Mouse (Mus musculus) hindbrain, postnatal 0 days (tissue): Measurements from ENCODE around the gene Sec24d. TPM values are rescaled to one million over a fixed set of nuclear protein-coding genes. Genes with fewer than 3 reads are reported as not detected.

Experiments used
- ATAC-seq: fragments of 200-750 bp; cut with Nextera tagmentation; 2 replicates; pipeline ENCODE4 v1.8.0; 2017; ENCODE audit warnings: mild to moderate bottlenecking, moderate TSS enrichment, moderate library complexity
- DNase-seq: peaks from one replicate; pipeline ENCODE4 v3.0.0-alpha.2; 2015; ENCODE audit warnings: low spot score
- H3K27ac ChIP-seq: fragments of 300-500 bp; sonication (generic); 2 replicates; pipeline ENCODE4 v1.5.1; 2014; ENCODE audit warnings: mild to moderate bottlenecking
- H3K27me3 ChIP-seq: fragments of 300-500 bp; sonication (generic); 2 replicates; pipeline ENCODE4 v1.6.1; 2014; ENCODE audit warnings: low read length, mixed read lengths; ENCODE audit not compliant: insufficient read depth
- H3K36me3 ChIP-seq: fragments of 300-500 bp; sonication (generic); 2 replicates; pipeline ENCODE4 v1.6.1; 2014; ENCODE audit warnings: low read length, mixed read lengths; ENCODE audit not compliant: insufficient read depth
- H3K4me1 ChIP-seq: fragments of 300-500 bp; sonication (generic); 2 replicates; pipeline ENCODE4 v1.6.1; 2014; ENCODE audit warnings: antibody characterized with exemption, low read length, mixed read lengths; ENCODE audit not compliant: insufficient read depth
- H3K4me2 ChIP-seq: fragments of 300-500 bp; sonication (generic); 2 replicates; pipeline ENCODE4 v1.6.1; 2014; ENCODE audit warnings: low read depth, mild to moderate bottlenecking, low read length, moderate library complexity, mixed read lengths
- H3K4me3 ChIP-seq: fragments of 300-500 bp; sonication (generic); 2 replicates; pipeline ENCODE4 v1.5.1; 2014; ENCODE audit warnings: low read length
- H3K9ac ChIP-seq: fragments of 300-500 bp; sonication (generic); replicated peaks from 2 replicates; pipeline ENCODE4 v1.6.1; 2014; ENCODE audit warnings: mild to moderate bottlenecking, low read length, moderate library complexity, mixed read lengths
- H3K9me3 ChIP-seq: fragments of 300-500 bp; sonication (generic); 2 replicates; pipeline ENCODE4 v1.6.1; 2016; ENCODE audit warnings: low read length, mixed read lengths
- CTCF ChIP-seq: IDR thresholded peaks from 2 replicates; pipeline ENCODE4 v1.5.1; 2016; ENCODE audit warnings: antibody characterized with exemption, control low read depth, low read depth
- WGBS: fragments of 180-500 bp; shearing (Covaris S2); extraction: QIAGEN DNeasy Blood & Tissue Kit; methylation state at CpG from one replicate; pipeline ENCODE4 v1.1.7; 2014; 5-methylcytosine and 5-hydroxymethylcytosine counted together
- polyA plus RNA-seq: library from polyadenylated mRNA; unstranded; fragments of >200 nt; fragmentation: Nextera tagmentation; extraction: Ambion mirVana; gene quantifications from 2 replicates; pipeline ENCODE4 v1.2.1, GENCODE M21; 2015
- total RNA-seq: library from RNA; depleted of rRNA; stranded (reverse); fragments of >200 nt; gene quantifications from 2 replicates; pipeline ENCODE4 v1.2.3, GENCODE M21; 2014

Sec24d gene
- total and polyA plus RNA-seq, 2 experiments from 2014 or later, result 11.9 to 28.9 TPM

DNA sequence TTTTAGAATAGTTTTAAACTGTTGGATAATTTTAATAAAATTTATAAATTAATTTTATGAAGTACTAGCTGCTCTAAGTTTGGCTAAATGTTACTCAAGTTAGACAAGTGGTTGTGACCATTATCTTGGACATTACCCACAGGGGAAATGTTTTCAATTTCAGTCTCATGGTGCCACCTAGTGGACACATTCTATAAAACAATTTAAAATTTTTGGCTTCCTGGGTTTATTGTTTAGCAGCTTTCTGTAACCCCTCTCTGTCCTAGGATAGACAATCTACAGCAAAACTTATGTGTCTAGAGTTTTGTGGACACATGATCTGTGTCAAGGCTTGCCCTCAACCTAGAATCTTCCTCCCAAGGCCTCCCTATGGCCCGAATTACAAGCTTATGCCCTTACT lies 54.9 kb downstream of the Sec24d start:
- peak; percentile 85 for DNase-seq
- 26% methylated on average over 1 of the region's 1 CpGs for WGBS
- Histone ChIP-seq H3K27ac (no peak overlapping the region), H3K4me1 (no peaks in the 10 kb centered on the region), H3K27me3 (no peaks in the 10 kb centered on the region), H3K9me3 (no peaks in the 10 kb centered on the region), H3K4me3 (no peak overlapping the region), H3K4me2 (no peak overlapping the region), H3K9ac (no peak overlapping the region), H3K36me3 (no peaks in the 10 kb centered on the region)
- ATAC-seq, result peak; percentile 68; the same call in 1 of the 2 replicates
- peak; percentile 70 for TF ChIP-seq CTCF

DNA sequence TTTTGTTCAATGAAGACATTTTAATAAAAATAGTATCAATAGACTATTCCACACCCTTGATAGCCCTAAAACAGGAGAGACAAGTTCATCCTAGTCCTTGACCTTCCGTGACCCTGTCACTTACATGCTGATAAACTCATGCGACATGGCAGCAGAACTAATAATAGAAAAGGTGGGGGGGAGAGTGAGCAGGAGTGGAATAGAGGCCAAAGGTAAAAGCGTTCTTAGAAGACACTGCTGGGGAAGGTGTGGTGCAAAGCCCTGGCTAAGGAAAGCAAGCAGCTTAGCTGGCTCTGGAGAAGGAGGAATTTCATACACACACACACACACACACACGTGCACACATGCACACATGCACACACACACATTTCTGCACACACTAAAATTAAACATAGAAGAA lies 57.1 kb downstream of the Sec24d start:
- no peak for ATAC-seq
- no peak overlapping the region for H3K9ac ChIP-seq
- no peak for DNase-seq
- H3K4me2 ChIP-seq, result no peak overlapping the region
- H3K27me3 ChIP-seq, result no peaks in the 10 kb centered on the region
- H3K27ac ChIP-seq, result no peak overlapping the region
- no peaks in the 10 kb centered on the region for H3K9me3 ChIP-seq
- no peaks in the 10 kb centered on the region for H3K36me3 ChIP-seq
- no peak overlapping the region for H3K4me3 ChIP-seq
- no peak for TF ChIP-seq CTCF
- H3K4me1 ChIP-seq, result no peaks in the 10 kb centered on the region
- WGBS, result 77% methylated on average over 4 of the region's 4 CpGs

DNA sequence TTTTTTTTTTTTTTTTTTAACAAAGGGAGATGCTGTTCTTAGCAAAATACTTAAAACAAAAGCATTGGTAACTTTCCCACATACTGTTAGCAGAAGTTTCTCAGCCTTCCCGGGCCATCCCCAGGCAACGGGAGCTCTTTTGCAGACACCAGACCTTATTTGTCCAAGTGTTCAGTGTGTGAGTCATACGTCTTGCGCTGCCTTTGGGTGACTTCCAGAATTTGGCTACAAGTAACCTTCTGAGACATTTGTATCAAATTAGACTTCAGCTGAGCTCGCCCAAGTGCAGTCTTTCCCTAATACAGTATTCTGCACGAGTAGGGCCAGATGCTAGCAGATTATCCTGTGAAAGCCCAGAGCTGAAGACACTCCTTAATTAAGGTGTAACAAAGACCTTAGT lies 62.0 kb downstream of the Sec24d start:
- DNase-seq (peak; percentile 70), ATAC-seq (peak; percentile 62)
- Histone ChIP-seq H3K9ac (no peak overlapping the region), H3K4me2 (no peak overlapping the region), H3K27me3 (no peaks in the 10 kb centered on the region), H3K36me3 (no peaks in the 10 kb centered on the region), H3K4me1 (no peaks in the 10 kb centered on the region), H3K4me3 (no peak overlapping the region), H3K9me3 (no peaks in the 10 kb centered on the region), H3K27ac (no peak overlapping the region)
- TF ChIP-seq CTCF, result no peak
- WGBS, result 38% methylated on average over 6 of the region's 6 CpGs

DNA sequence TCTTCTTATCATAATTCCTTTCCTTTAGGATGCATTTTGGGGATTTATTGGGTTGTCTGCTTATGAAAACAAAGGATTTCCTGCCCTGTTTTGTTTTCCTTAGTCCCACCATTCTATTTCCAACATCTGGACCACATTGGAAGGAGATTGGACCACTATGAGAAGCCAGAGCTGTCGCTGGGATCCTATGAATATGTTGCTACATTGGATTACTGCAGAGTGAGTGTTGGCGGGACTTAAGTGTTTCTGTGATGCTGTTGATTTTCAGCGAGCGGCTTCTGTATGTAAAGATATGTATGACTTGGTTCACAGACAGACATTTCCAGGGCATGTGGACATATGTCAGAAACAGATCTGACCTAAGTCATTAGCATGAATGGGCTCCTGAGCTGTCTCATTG lies 63.0 kb downstream of the Sec24d start:
- H3K4me3 ChIP-seq, result no peak overlapping the region
- H3K27ac ChIP-seq, result no peak overlapping the region
- H3K4me1 ChIP-seq, result no peaks in the 10 kb centered on the region
- H3K4me2 ChIP-seq, result no peak overlapping the region
- no peak for ATAC-seq
- TF ChIP-seq CTCF, result no peak
- H3K9ac ChIP-seq, result no peak overlapping the region
- WGBS, result 87% methylated on average over 4 of the region's 4 CpGs
- H3K9me3 ChIP-seq, result no peaks in the 10 kb centered on the region
- H3K36me3 ChIP-seq, result no peaks in the 10 kb centered on the region
- DNase-seq, result no peak
- no peaks in the 10 kb centered on the region for H3K27me3 ChIP-seq

DNA sequence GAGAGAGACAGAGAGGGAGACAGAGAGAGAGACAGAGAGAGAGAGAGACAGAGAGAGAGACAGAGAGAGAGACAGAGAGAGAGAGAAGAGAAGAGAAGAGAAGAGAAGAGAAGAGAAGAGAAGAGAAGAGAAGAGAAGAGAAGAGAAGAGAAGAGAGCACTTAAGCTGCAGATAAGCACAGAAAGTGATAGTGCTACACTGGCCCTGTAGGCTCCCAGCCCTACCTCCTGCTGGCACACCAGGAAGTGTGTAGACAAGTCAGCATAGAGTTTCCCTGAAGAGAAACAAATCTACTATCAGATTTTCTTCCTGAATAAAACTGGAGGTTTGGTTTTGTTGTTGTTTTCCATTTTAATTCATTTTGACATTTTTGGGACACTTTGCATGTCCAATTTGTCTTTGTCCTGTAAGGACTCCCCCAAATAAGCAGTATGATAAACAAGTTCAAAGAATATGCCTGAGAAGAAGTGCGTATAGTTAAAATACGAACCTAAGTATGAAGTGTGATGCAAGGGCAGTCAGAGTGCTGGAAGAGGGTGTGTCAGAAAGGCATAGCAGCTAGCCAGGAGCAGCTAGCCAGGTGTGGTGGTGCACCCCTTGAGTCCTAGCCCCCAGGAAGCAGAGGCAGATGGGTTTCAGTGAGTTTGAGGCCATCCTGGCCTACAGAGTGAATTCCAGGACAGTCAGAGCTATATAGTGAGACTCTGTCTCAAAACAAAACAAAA lies 65.2 kb downstream of the Sec24d start:
- H3K9me3 ChIP-seq, result no peaks in the 10 kb centered on the region
- no peak overlapping the region for H3K9ac ChIP-seq
- no peaks in the 10 kb centered on the region for H3K4me1 ChIP-seq
- TF ChIP-seq CTCF, result no peak
- no peak overlapping the region for H3K4me3 ChIP-seq
- DNase-seq (no peak), ATAC-seq (no peak)
- no peak overlapping the region for H3K27ac ChIP-seq
- no peaks in the 10 kb centered on the region for H3K36me3 ChIP-seq
- no peak overlapping the region for H3K4me2 ChIP-seq
- no peaks in the 10 kb centered on the region for H3K27me3 ChIP-seq
- WGBS, result 83% methylated on average over 2 of the region's 2 CpGs

DNA sequence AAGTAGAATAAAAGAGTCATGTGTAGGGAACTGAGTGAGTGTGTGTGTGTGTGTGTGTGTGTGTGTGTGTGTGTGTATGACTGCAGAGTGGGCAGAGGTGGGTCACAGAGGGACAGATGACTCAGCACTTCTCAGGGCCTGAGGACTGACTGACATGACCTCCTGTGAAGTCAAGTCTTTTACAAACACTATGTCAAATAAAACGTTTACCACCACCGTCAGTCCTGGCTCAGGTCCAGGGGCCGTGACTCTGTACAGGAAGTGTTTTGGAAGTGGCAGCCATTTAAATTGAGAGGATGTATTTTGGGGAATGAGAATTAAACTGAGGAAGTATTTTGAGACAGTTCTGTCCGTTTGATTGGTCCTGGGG lies 65.8 kb downstream of the Sec24d start:
- Histone ChIP-seq H3K27me3 (no peaks in the 10 kb centered on the region), H3K9me3 (no peaks in the 10 kb centered on the region), H3K9ac (no peak overlapping the region), H3K4me3 (no peak overlapping the region), H3K27ac (no peak overlapping the region), H3K4me1 (no peaks in the 10 kb centered on the region), H3K36me3 (no peaks in the 10 kb centered on the region), H3K4me2 (no peak overlapping the region)
- TF ChIP-seq CTCF, result no peak
- DNase-seq (no peak), ATAC-seq (no peak)
- 48% methylated on average over 4 of the region's 4 CpGs for WGBS

DNA sequence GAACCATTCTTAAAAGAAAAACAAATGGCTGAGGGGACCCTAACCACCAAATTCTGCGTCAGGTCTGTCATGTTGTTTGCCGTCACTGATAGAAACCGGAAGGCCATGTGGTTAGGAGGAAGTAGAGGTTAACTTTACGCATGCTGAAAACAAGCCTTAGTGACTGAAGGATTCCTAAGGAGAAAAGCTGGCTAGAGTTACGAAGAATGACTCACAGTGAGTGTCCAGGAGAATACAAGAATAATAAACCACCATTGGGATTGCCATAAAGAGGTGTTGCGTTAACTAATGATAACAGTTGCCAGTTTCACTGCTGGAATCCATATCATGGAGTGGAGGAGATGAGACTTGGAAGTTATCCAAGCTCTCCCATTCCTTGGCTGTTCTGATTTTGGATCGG lies 67.7 kb downstream of the Sec24d start:
- Histone ChIP-seq H3K36me3 (no peaks in the 10 kb centered on the region), H3K9ac (no peak overlapping the region), H3K4me1 (no peaks in the 10 kb centered on the region), H3K27ac (no peak overlapping the region; the same call in 1 of the 2 replicates), H3K27me3 (no peaks in the 10 kb centered on the region), H3K4me2 (0 out of 2 replicates have a peak overlapping the region, but pooled peaks have one; percentile 5), H3K9me3 (no peaks in the 10 kb centered on the region), H3K4me3 (no peak overlapping the region)
- 59% methylated on average over 7 of the region's 7 CpGs for WGBS
- TF ChIP-seq CTCF, result no peak
- DNase-seq (peak; percentile 14), ATAC-seq (no peak)
